Mouse (Mus musculus) cerebellum, postnatal 25 days (tissue): Measurements from ENCODE around the gene Olfr311.
"Not testable (repeated sequence)": the region's sequence is repeated elsewhere in the genome, so short reads cannot be mapped to it uniquely, and the experiment has no call there.

Experiments used
- DNase-seq, 2 experiments: peaks; one replicate each; pipeline ENCODE4 v3.0.0; 2021; ENCODE audit warnings: mixed read lengths in 2 of 2

Gene Olfr311

GRCm38 (mm10) chr11:58838951-58839350 lies at the start of gene Olfr311:
Gene Olfr311 (plus strand): TSS chr11:58839251.
- DNase-seq = not testable (repeated sequence)

GRCm38 (mm10) chr11:58789532-58789931 lies 49.5 kb upstream of the Olfr311 start:
- no peak for DNase-seq

GRCm38 (mm10) chr11:58790053-58790452 lies 49.0 kb upstream of the Olfr311 start:
- DNase-seq = no peak

GRCm38 (mm10) chr11:58790646-58791045 lies 48.4 kb upstream of the Olfr311 start:
- DNase-seq = no peak

DNA sequence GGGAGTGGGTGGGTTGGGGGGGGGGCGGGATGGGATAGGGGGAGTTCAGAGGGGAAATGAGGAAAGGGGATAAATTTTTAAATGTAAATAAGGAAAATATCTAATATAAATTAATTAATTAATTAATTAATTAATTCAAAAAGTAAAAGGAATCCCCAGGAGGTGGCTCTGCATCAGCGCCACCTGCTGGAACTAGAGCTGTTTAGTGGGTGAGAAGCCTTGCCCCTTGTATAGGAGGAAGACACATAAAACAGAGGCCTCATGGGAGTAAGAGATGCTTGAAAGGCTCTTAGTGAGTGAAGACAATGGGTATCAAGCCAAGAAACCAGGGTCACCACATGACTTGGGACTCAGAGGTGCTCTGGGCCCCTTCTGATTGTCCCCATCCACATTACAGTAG lies 43.2 kb upstream of the Olfr311 start:
- no peak for DNase-seq

DNA sequence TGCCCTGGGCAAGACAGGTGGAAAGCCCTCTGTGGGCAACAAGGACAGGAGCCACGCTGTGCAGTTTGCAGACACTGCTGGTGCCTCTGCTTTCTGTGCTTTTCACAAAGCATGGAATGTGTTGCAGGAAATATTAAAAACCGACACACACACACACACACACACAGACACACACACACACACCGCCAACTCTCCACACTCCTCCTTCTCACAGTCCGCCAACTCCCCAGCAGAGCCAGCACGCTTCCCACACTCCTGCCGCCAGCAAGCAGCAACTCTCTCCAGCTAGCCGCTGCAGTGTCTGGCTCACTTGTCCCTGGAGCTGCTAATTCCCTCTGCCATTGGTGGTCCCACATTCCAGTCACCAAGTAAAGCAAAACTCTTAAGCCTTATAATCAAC lies 42.2 kb upstream of the Olfr311 start:
- peak; percentile 7 to 8 for DNase-seq

- DNase-seq = no peak
These were observed 39.3 kb upstream of the Olfr311 start for GRCm38 (mm10) chr11:58799747-58800146.

DNA sequence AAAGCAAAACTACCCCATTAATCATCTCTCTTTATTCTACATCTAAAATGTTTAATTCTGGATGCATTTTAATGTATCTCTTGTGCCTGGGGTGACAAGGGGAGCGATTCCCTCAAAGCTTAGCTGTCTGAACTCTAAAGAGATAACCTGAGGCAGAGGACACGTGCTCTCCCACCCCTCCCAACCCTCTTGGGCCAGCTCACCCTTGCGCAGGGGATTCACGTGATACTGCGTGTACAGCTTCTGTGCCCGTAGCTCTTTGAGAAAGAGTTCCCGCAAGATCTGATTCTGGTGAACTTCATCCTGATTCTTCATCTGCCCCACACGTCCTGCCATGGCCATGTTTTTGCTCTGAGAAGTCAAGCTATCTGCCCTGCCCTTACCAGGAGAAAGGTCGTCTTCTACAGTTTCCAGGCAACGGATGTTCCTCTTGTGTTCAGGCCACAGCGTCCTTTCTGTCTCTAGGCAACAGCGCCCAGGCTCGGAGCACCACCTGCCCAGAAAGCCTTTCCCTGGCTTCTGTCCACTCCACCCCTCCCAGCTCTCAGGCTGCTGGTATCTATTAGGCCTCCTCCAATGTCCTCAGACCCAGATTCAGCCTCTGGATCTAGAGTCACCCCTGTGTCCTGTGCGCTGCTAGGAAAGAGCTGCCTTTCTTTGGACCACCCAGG lies 37.4 kb upstream of the Olfr311 start, which contains the start of gene Fam183b:
Fam183b (minus strand) TSS at position 403 of the 671 bp plus-strand sequence.
- DNase-seq = peak; percentile 46 to 60

GRCm38 (mm10) chr11:58803871-58804270 lies 35.2 kb upstream of the Olfr311 start:
- no peak for DNase-seq

- no peak for DNase-seq
These were observed 34.7 kb upstream of the Olfr311 start for GRCm38 (mm10) chr11:58804393-58804792.

- DNase-seq = no peak
These were observed 27.1 kb upstream of the Olfr311 start for GRCm38 (mm10) chr11:58812001-58812400.

- DNase-seq = not testable (repeated sequence)
These were observed 24.4 kb upstream of the Olfr311 start, which contains the start of gene Olfr313 for GRCm38 (mm10) chr11:58814700-58815099. Gene Olfr313 (plus strand): TSS chr11:58815000.

DNA sequence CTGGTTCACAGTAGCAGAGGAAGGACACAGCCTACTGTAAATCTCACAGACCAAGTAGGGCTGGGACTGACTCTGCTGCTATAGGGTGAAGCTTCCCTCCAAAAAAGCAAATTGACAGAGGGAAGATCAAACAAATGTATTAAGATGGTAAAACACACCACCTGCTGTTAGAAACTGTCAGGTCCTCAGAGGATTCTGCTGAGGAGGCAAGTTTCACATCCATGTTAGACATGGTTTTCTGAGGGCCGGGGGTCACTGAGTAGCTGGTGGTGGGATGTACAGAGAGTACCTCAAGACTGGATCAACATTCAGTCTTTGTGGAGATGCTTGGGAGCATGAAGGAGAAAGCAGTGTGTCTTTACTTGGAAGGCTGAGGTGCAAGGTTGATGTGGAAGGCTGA lies 23.4 kb upstream of the Olfr311 start:
- DNase-seq = no peak

DNA sequence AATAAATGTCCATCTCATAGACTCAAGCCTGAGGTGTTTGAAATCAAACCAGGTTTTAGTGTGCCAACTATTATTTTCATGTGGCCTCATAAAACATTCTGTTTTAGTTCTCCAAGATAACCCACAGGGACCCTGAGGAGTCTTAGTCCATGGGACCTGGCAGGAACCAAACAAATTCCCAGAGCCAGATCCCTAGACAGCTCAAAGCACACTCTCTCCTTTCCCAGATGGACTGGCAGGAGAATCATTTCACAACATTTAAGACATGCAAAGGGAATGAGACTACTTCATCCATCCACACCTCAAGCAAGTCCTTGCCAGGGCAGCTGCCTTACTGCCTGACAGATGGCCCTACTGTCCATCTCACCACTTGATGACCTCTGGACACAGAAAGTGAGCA lies 10.1 kb upstream of the Olfr311 start, which contains the start of gene Olfr312:
Olfr312 (plus strand) TSS at position 301 of the 400 bp plus-strand sequence.
- DNase-seq = not testable (repeated sequence)

DNA sequence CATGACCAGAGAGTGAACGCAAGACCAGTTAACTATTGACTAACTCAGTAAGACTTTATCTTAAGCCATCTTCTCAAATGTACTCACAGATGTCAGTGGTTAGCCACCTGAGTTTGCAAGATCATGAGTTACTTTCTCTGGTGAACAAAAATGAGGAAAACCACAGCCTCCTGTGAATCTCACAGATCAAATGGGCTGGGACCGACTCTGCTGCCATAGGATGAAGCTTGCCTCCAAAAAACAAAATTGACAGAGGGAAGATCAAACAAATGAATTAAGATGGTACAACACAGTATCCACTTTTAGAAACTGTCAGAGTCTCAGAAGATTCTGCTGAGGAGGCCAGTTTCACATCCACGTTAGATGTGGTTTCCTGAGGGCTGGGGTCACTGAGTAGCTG lies 9.3 kb upstream of the Olfr311 start:
- no peak for DNase-seq

DNA sequence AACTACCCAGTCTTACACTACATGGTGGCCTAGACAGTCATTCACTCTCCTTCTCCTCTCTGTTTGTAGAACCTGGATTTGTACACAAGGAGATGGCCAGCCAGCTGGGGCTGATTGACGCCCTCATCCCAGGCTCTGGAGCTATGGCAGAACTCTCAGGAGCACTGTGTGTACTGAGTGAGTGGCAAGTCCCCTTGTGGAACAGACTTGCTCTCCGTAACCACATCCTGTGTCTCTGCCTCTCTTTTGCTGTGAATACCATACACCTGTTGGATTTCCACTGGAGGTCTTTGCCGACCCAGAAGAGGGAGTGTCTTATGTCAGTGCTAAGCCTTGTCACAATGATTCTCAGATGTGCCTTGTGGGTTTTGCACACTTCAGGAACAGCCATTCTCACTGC lies 6.5 kb upstream of the Olfr311 start:
- not testable (repeated sequence) for DNase-seq

DNA sequence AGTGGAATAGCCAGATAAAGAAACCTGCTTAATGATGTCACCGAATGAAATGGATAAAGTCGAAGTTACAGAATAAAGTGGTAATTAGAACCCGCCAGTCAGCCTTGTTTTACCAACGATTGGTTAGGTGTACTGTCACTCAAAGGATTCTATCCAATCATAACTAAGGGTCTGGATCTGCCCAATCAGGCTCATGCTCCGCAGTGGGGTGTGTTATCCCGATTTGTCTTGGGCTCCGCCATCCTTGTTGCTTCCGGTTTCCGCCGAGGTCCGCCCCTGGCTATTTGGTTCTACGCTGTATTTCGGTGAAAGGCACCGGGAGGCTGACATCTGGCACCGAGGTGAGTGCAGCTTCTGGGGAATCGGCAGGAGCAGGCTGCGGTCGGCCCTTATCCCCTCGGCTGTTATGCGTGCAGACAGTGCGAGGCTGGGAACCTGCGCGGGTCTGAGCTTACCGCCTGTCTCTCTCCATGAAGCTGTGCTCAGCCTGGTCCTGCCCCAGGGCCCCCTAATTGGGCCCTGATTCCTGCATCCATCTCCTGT lies 7.9 kb downstream of the Olfr311 start, which contains the start of gene Gm12258:
Gm12258 (plus strand) TSS at position 240 of the 543 bp plus-strand sequence.
- DNase-seq = peak; percentile 84 to 88

- no peak for DNase-seq
These were observed 8.6 kb downstream of the Olfr311 start for GRCm38 (mm10) chr11:58847636-58848035.

- no peak for DNase-seq
These were observed 10.7 kb downstream of the Olfr311 start for GRCm38 (mm10) chr11:58849731-58850130.

GRCm38 (mm10) chr11:58860744-58861143 lies 21.7 kb downstream of the Olfr311 start:
- DNase-seq = no peak

DNA sequence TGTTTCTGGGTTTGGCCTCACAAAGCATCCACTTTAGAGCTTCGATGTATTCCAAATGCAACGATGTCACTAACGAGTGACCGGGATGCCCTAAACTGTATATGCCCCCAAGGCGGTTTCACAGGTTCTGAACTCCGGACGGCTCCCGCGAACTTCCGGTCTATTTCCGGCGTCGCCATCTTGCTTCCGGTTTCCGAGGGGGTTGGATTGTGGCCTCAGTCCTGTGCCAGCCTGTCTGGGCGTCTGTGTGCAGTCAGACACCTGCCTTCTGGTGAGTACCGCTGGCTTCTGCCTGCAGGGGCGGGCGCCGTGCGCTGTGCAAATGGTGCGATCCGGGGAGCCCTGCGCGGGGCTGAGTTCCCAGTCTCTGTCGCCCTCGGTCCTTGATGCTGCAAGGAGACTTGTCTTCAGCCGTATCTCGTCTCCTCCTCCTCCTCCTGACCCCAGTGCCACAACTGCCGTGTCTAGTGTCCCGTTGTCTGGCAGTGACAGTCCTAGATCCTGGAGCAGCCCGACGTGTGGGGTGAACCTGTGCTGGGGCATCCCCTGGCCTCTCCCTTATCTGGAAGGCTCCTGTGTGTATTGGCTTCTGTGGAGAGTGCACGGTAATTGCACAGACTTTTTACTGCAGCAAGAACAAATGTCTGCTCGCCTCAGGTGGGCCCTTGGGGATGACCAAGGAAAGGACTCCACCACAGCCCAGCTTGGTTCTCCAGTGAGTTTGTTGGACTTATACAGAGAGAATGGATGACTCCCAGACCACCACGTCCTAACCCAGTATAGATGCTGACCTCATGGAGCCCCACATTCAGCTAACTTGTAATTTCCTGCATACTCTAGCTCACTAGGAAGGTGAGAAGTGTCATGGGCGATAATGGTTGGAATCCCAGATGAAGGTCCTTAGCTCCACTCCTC lies 28.2 kb downstream of the Olfr311 start, which contains the start of gene 2810021J22Rik:
2810021J22Rik (plus strand) TSS at position 178 of the 915 bp plus-strand sequence.
- DNase-seq = peak; percentile 85 to 87

DNA sequence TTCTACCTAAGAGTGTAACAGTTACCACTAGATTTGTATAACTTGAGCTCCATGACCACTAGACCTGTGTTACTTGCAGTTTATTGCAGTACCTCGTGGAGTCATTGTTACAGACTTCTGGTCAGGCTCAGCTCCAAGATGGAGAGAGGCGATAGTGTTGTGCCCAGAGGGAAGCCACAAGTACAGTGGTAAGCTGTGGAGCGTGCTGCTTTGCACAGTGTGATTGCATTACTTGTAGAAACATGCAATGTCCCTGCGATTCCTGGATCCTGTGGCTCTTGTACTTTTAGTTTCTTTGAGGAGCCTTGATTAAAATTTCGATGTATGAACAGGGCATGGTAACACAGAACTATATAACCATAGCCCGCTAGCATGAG lies 28.9 kb downstream of the Olfr311 start:
- no peak for DNase-seq

- no peak for DNase-seq
These were observed 31.9 kb downstream of the Olfr311 start for GRCm38 (mm10) chr11:58870961-58871360.
